Mouse (Mus musculus): ENCODE data around the gene Tmem106c.

GRCm38 (mm10) chr15:97954671-97955070, 9.3 kb upstream of the Tmem106c start:
- TF ChIP-seq CTCF (IDR thresholded peaks at IDR 0.05; ENCODE audit: insufficient read depth, low read length) (no peak), POLR2A (IDR thresholded peaks at IDR 0.05; ENCODE audit: borderline replicate concordance, extremely low read depth, low read depth, low read length) (no peak)

Measured in lung, adult 2 months (tissue).